Mouse (Mus musculus): ENCODE data around the gene Phgdh.

- TF ChIP-seq CTCF (IDR thresholded peaks at IDR 0.05; ENCODE audit: control insufficient read depth, insufficient read depth, low read length) = no peak
- no peak for TF ChIP-seq POLR2A (IDR thresholded peaks at IDR 0.05; ENCODE audit: borderline replicate concordance, control insufficient read depth, low read depth, low read length)
Measured at GRCm38 (mm10) chr3:98356026-98356365, 16.2 kb upstream of the Phgdh start.
